Mouse (Mus musculus): ENCODE measurements around the gene Odf2l. TPM values are rescaled to one million over a fixed set of nuclear protein-coding genes. Genes with fewer than 3 reads are reported as not detected.

Gene Odf2l
- polyA plus RNA-seq, 1 experiment: 3.3 TPM

DNA sequence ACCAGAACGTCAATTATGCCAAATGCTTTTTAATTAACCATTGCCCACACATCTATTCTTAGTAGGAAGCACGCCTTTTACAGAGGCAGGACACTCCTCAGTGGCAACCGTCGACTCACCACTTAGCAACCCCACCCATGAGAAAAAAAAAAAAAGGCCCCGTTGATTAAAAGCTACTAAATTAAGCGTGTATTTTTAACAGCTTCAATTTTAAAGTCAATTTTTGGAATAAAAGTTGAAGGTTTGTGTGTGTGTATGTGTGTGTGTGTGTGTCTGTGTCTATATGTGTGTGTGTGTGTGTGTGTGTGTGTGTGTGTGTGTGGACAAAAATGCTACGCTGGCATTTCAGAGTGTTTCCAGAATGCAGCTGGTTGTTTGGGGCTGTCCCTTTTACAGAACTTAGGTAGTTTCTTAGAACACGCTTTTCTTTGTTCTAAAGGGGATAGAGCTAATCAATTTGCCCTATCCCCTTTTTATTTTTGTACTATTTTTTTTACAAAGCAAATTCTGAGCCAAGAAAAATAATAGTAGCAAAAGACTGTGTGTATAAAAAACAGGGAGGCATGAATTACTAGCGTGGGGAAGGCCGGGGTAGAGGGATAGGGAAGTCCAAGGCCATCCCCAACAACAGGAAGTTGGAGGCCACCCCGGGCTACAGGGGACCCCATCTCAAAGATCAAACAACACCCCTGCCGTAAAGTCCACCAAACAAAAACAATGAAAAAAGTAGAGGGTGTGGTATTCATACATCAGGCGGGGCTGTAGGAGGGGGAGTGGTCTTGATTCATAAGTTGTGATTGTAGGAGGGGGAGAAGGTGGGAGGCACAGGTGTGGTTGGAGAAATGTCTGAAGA, 50.7 kb downstream of the Odf2l start:
- Histone ChIP-seq H3K27me3 (ENCODE audit: control insufficient read depth, insufficient read depth, insufficient read length) (no peaks in the 10 kb centered on the region), H3K36me3 (ENCODE audit: control insufficient read depth, insufficient read depth) (no peaks in the 10 kb centered on the region), H3K79me3 (ENCODE audit: low read depth) (no peaks in the 10 kb centered on the region), H3K4me3 (ENCODE audit: insufficient read depth, poor library complexity, severe bottlenecking) (no peak overlapping the region), H3ac (ENCODE audit: control insufficient read depth, insufficient read length, low read depth) (no peak overlapping the region), H3K79me2 (ENCODE audit: control insufficient read depth, insufficient read depth) (no peaks in the 10 kb centered on the region)
- no peak for TF ChIP-seq USF1 (IDR thresholded peaks at IDR 0.05; ENCODE audit: low read depth)
- TF ChIP-seq CEBPB (IDR thresholded peaks at IDR 0.05; ENCODE audit: low read depth): no peak
- TF ChIP-seq CTCF (IDR thresholded peaks at IDR 0.05; ENCODE audit: control insufficient read depth, insufficient read depth, insufficient read length): no peak
- TF ChIP-seq MAX (IDR thresholded peaks at IDR 0.05): no peak
- TF ChIP-seq FOSL1 (IDR thresholded peaks at IDR 0.05; ENCODE audit: insufficient read depth, low read length, poor library complexity, severe bottlenecking): no peak
- TF ChIP-seq MYOD1 (IDR thresholded peaks at IDR 0.05; ENCODE audit: control insufficient read depth, insufficient read length, low read depth): no peak
- TF ChIP-seq MYOG (IDR thresholded peaks at IDR 0.05; ENCODE audit: control insufficient read depth, extremely low read depth, insufficient read length): no peak

DNA sequence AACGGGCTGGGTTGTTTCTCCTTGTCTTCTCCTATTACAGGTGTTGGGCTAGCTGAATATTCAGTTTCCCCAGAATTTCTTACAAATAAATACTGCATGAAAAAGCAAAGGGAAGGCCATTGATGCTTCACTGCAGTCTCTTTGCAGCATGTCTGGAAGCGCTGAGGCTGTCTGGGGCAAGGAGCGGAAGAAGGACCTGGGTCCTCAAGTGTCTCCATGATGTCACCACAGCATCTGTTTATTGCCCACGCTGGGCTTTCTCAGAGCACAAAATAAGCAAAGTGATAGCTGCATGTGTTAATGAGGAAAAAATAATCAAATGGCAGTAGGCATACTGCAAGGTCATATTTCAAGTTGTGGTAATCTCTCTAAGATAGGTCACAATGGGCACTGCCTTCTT, 51.6 kb downstream of the Odf2l start:
- no peaks in the 10 kb centered on the region for H3K27me3 ChIP-seq (ENCODE audit: control insufficient read depth, insufficient read depth, insufficient read length)
- no peaks in the 10 kb centered on the region for H3K36me3 ChIP-seq (ENCODE audit: control insufficient read depth, insufficient read depth)
- H3K79me2 ChIP-seq (ENCODE audit: control insufficient read depth, insufficient read depth): no peaks in the 10 kb centered on the region
- H3ac ChIP-seq (ENCODE audit: control insufficient read depth, insufficient read length, low read depth): no peak overlapping the region
- H3K79me3 ChIP-seq (ENCODE audit: low read depth): no peaks in the 10 kb centered on the region
- TF ChIP-seq USF1 (IDR thresholded peaks at IDR 0.05; ENCODE audit: low read depth): no peak
- TF ChIP-seq MYOD1 (IDR thresholded peaks at IDR 0.05; ENCODE audit: control insufficient read depth, insufficient read length, low read depth): no peak
- TF ChIP-seq MYOG (IDR thresholded peaks at IDR 0.05; ENCODE audit: control insufficient read depth, extremely low read depth, insufficient read length): no peak
- TF ChIP-seq CTCF (IDR thresholded peaks at IDR 0.05; ENCODE audit: control insufficient read depth, insufficient read depth, insufficient read length): no peak
- TF ChIP-seq MAX (IDR thresholded peaks at IDR 0.05): no peak
- no peak for TF ChIP-seq CEBPB (IDR thresholded peaks at IDR 0.05; ENCODE audit: low read depth)
- no peak for TF ChIP-seq FOSL1 (IDR thresholded peaks at IDR 0.05; ENCODE audit: insufficient read depth, low read length, poor library complexity, severe bottlenecking)
- H3K4me3 ChIP-seq (ENCODE audit: insufficient read depth, poor library complexity, severe bottlenecking): no peak overlapping the region

DNA sequence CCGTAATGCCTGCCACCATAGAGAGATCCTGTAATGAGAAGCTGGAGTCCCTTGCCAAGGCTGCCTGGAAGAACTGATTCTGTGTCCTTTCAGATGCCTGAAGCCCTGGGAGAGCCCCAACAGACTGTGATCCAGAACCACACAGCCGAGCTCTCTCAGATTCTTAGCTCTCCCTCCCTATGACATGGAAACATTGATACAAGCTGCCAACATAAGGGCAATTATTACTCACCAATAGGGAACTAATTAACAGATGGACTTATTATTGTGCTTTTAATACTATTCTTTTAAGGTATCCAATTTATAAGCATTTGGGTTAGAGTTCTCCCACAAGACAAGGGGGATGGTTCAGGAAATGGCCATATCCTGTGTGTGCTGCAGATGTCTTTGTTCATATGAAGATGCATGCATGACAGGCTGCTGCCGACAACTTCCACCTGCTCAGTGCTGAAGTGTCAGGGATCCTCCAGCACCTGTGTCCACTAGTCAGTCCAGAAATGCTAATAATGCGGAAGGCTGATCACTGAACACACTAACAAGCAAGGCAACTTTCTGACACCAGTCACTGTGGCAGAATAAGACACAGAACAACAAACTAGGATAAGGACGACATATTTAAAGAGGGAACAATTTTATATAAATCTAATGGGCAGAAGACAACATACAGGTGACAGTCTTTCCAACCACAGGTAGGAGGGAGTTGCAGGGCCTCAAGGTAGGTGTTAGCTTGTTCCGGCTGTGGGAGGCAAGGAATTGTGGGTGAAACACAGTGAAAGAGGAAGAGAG, 52.4 kb downstream of the Odf2l start:
- no peaks in the 10 kb centered on the region for H3K27me3 ChIP-seq (ENCODE audit: control insufficient read depth, insufficient read depth, insufficient read length)
- no peak overlapping the region for H3ac ChIP-seq (ENCODE audit: control insufficient read depth, insufficient read length, low read depth)
- H3K79me3 ChIP-seq (ENCODE audit: low read depth): no peaks in the 10 kb centered on the region
- no peaks in the 10 kb centered on the region for H3K36me3 ChIP-seq (ENCODE audit: control insufficient read depth, insufficient read depth)
- H3K4me3 ChIP-seq (ENCODE audit: insufficient read depth, poor library complexity, severe bottlenecking): no peak overlapping the region
- no peak for TF ChIP-seq USF1 (IDR thresholded peaks at IDR 0.05; ENCODE audit: low read depth)
- no peak for TF ChIP-seq CEBPB (IDR thresholded peaks at IDR 0.05; ENCODE audit: low read depth)
- TF ChIP-seq MAX (IDR thresholded peaks at IDR 0.05): no peak
- TF ChIP-seq MYOG (IDR thresholded peaks at IDR 0.05; ENCODE audit: control insufficient read depth, extremely low read depth, insufficient read length): no peak
- TF ChIP-seq CTCF (IDR thresholded peaks at IDR 0.05; ENCODE audit: control insufficient read depth, insufficient read depth, insufficient read length): no peak
- no peak for TF ChIP-seq MYOD1 (IDR thresholded peaks at IDR 0.05; ENCODE audit: control insufficient read depth, insufficient read length, low read depth)
- TF ChIP-seq FOSL1 (IDR thresholded peaks at IDR 0.05; ENCODE audit: insufficient read depth, low read length, poor library complexity, severe bottlenecking): no peak
- H3K79me2 ChIP-seq (ENCODE audit: control insufficient read depth, insufficient read depth): no peaks in the 10 kb centered on the region

DNA sequence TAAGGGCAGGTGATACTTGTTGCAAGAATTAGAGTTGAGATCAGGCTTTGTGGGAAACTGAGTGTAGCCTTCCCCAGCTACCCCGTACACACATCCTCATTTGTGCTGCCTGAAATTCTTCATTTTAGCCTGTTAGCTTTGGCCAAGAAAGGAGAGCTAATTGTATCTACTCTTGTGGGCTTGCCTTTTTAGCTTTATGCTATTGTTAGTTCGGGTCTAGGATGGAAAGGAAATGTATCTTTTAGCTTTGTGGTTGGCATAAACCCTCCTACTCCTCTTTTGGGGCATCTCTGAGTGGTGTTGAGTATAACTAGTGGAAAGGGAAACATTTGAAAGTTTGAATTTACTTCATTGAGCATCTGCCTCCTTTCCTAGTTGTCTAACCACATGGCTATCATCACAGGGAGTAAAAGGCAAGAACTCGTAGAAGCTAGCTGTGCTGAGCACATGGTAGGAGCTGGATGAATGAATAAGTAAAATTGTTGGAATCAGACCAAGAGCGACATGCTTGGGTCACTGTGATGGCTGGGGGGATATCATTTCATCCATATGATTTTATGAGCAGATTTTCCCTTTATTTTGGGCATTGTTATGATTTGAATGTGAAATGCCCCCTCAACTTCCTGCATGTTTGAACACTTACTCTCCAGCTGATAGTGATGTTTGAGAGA, 53.1 kb downstream of the Odf2l start:
- Histone ChIP-seq H3K36me3 (ENCODE audit: control insufficient read depth, insufficient read depth) (no peaks in the 10 kb centered on the region), H3K4me3 (ENCODE audit: insufficient read depth, poor library complexity, severe bottlenecking) (no peak overlapping the region), H3ac (ENCODE audit: control insufficient read depth, insufficient read length, low read depth) (no peak overlapping the region), H3K27me3 (ENCODE audit: control insufficient read depth, insufficient read depth, insufficient read length) (no peaks in the 10 kb centered on the region), H3K79me2 (ENCODE audit: control insufficient read depth, insufficient read depth) (no peaks in the 10 kb centered on the region), H3K79me3 (ENCODE audit: low read depth) (no peaks in the 10 kb centered on the region)
- TF ChIP-seq CEBPB (IDR thresholded peaks at IDR 0.05; ENCODE audit: low read depth) (no peak), MYOG (IDR thresholded peaks at IDR 0.05; ENCODE audit: control insufficient read depth, extremely low read depth, insufficient read length) (no peak), FOSL1 (IDR thresholded peaks at IDR 0.05; ENCODE audit: insufficient read depth, low read length, poor library complexity, severe bottlenecking) (no peak), MAX (IDR thresholded peaks at IDR 0.05) (no peak), MYOD1 (IDR thresholded peaks at IDR 0.05; ENCODE audit: control insufficient read depth, insufficient read length, low read depth) (no peak), USF1 (IDR thresholded peaks at IDR 0.05; ENCODE audit: low read depth) (no peak), CTCF (IDR thresholded peaks at IDR 0.05; ENCODE audit: control insufficient read depth, insufficient read depth, insufficient read length) (no peak)

DNA sequence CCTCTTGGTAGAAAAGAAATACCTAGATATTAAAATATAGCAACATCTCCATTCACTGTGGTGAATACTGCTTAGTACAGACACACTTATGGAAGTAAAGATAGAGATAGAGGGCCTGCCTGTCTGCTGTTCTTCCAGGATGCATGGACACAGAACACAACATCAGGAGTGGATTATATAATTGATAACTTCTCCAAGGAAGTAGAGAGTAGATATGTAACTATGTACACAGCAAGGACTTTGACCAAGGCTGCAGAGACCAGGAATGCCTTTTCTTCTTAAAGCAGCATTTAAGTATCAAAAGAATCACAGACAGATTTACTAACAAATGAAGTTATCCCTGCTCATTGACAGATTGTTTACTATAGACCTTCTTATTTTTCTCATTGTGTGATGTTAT, 66.3 kb downstream of the Odf2l start:
- H3K4me3 ChIP-seq (ENCODE audit: insufficient read depth, poor library complexity, severe bottlenecking): no peak overlapping the region
- TF ChIP-seq CTCF (IDR thresholded peaks at IDR 0.05; ENCODE audit: control insufficient read depth, insufficient read depth, insufficient read length): no peak
- no peak for TF ChIP-seq USF1 (IDR thresholded peaks at IDR 0.05; ENCODE audit: low read depth)
- TF ChIP-seq MAX (IDR thresholded peaks at IDR 0.05): no peak
- TF ChIP-seq FOSL1 (IDR thresholded peaks at IDR 0.05; ENCODE audit: insufficient read depth, low read length, poor library complexity, severe bottlenecking): no peak
- no peak for TF ChIP-seq MYOD1 (IDR thresholded peaks at IDR 0.05; ENCODE audit: control insufficient read depth, insufficient read length, low read depth)
- no peak for TF ChIP-seq MYOG (IDR thresholded peaks at IDR 0.05; ENCODE audit: control insufficient read depth, extremely low read depth, insufficient read length)
- TF ChIP-seq CEBPB (IDR thresholded peaks at IDR 0.05; ENCODE audit: low read depth): no peak
- no peak overlapping the region for H3ac ChIP-seq (ENCODE audit: control insufficient read depth, insufficient read length, low read depth)
- H3K79me3 ChIP-seq (ENCODE audit: low read depth): no peaks in the 10 kb centered on the region
- no peaks in the 10 kb centered on the region for H3K27me3 ChIP-seq (ENCODE audit: control insufficient read depth, insufficient read depth, insufficient read length)
- H3K79me2 ChIP-seq (ENCODE audit: control insufficient read depth, insufficient read depth): no peaks in the 10 kb centered on the region
- no peaks in the 10 kb centered on the region for H3K36me3 ChIP-seq (ENCODE audit: control insufficient read depth, insufficient read depth)
